Mouse (Mus musculus) urinary bladder, postnatal 4 days (tissue): ENCODE measurements around the gene Cdkl4.
"Not testable (repeated sequence)": the region's sequence is repeated elsewhere in the genome, so short reads cannot be mapped to it uniquely, and the experiment has no call there.

Experiments used
- DNase-seq, 2 experiments: peaks; one replicate each; pipeline ENCODE4 v3.0.0; 2021 to 2022; ENCODE audit warnings: low spot score in 2 of 2

The Cdkl4 gene

DNA sequence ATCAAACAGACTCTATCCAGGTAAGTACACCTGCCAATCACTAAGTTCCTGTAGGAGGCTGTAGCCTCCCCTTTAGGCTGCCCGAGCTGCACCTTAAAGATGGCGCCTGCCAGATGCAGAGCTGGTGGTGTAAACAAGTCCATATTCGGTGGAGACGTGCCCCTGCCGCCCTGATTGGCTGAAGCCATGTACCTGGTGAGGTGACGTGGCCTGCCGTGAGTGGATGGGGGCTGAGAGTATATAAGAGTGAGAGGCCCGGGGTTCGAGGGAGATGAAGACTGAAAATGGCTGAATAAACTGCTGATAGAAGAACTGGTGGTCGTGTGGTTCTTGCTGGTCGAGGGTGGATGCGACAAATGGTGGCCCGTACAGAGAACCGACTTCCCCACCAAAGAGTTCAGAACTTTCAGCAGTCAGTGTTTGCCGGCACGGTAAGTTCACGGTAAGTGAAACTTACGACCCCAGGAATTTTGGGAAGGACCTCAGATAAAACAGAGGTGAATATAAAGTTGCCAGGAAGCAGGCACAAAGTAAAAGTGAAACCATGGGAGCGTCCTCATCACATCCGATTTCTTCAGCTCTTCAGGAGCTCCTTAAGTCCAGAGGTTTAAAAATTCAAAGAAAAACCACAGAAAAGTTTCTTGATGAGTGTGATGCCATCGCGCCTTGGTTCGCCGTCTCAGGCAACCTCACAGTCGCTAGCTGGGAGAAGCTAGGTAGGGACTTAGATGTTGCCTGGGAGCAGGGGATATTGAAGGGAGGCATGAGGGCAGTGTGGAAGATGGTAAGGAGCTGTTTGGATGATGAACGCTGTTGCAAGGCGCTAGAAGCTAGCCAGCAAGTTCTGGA is 13.6 kb downstream of the Cdkl4 start:
- DNase-seq: not testable (repeated sequence)

GRCm38 (mm10) chr17:80562792-80563191 is 14.8 kb downstream of the Cdkl4 start:
- no peak for DNase-seq

DNA sequence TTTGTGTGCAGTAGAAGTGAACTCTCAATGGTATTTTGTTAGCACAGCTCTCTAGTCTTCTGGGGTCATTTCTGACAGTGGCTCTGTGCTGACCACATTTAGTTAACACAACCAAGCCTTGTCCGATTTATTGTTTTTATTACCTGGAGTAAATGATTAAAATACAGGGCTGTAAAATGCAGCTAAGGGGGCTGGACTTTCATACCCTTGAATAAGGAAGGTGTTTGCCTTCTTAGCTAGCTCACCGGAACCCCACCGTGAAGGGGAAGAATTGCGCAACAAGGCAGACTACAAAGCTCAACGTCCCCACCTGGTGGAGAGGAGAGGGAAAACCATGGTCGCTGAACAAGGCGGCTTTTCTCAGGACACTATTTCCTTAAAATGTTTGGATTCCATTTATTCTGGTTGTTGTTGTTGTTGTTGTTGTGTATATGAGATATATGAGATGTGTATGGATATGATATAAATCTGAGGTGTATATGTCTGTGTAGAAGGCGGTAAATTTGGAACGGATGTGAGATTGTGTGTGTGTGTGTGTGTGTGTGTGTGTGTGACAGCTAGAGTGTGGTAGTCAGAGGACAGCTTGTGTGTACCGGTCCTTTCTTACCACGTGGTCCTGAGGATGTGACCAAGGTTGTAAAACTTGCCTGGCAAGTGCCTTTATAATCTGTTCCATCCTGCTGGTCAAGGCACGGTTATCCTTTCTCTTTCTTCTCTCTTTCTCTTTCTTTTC is 16.8 kb downstream of the Cdkl4 start:
- peak; percentile 43 to 82 for DNase-seq

GRCm38 (mm10) chr17:80559745-80560144 is 17.9 kb downstream of the Cdkl4 start:
- DNase-seq: no peak

- no peak for DNase-seq
These were observed 18.6 kb downstream of the Cdkl4 start for GRCm38 (mm10) chr17:80559050-80559449.

DNA sequence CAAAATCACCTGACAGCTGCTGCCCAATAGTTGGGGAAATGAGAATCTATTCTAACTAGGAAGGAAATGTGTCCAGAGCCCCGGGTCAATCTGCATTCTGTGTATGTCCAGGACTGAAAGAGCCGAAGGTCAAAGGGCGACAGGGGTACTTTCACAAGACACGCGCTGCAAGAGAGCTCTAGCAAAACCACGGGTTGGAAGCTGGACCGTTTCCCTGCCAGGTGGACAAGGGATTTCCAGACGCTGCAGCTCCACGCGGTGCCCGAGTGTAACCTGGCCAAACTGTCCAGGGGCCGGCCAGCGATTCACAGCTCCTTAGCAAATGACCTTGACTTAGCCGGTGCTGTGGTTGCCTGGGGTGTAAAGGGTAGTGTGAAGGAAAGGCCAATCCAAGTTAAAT is 19.0 kb downstream of the Cdkl4 start:
- no peak for DNase-seq

GRCm38 (mm10) chr17:80557461-80557860 is 20.2 kb downstream of the Cdkl4 start:
- DNase-seq: no peak

- peak; percentile 56 to 74 for DNase-seq
These were observed 24.0 kb downstream of the Cdkl4 start for GRCm38 (mm10) chr17:80553318-80554270.

GRCm38 (mm10) chr17:80552653-80553052 is 25.0 kb downstream of the Cdkl4 start:
- no peak for DNase-seq

- no peak for DNase-seq
These were observed 26.6 kb downstream of the Cdkl4 start for GRCm38 (mm10) chr17:80550981-80551380.

GRCm38 (mm10) chr17:80546846-80547245 is 30.8 kb downstream of the Cdkl4 start:
- no peak for DNase-seq

- no peak for DNase-seq
These were observed 31.4 kb downstream of the Cdkl4 start for GRCm38 (mm10) chr17:80546227-80546626.

GRCm38 (mm10) chr17:80543646-80544045 is 34.0 kb downstream of the Cdkl4 start:
- no peak for DNase-seq

DNA sequence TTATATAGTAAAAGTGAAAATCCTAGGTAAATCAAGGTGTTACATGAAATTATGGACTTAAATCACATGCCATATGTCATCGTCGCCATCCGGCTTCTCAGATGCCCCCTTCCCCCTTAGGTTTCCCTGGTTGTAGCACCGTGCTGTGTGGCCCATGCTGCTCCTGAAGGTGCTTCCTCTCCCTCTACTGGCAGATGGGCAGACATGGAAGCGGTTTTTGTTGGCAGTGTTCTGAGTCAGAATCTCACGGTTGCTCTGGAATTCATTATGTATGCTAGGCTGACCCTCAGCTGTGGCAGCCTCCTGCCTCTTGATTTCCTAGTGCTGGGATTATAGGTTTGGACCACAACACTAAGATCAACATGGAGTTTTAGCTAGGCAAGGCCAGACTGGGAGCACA is 40.5 kb downstream of the Cdkl4 start:
- DNase-seq: no peak

DNA sequence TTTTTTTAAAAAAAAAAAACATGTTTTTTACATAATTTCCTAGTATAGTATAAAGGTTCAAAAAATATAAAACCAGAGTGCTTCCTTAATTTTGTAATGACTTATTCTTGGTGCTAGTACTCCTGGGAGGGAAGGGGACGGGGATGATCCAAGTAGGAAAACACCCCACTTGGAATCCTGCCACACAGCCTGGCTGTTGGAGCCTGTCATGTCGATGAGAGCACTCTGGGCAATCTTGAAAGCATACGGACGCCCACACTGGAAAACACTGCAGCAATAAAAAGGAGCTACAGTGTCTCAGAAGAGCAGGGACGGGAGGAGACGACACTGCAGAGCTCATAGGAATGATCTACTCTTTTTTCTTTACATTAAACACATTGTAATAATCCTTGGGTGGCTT is 42.0 kb downstream of the Cdkl4 start:
- DNase-seq: no peak

- DNase-seq: not testable (repeated sequence)
These were observed 46.3 kb downstream of the Cdkl4 start for GRCm38 (mm10) chr17:80531351-80531750.

DNA sequence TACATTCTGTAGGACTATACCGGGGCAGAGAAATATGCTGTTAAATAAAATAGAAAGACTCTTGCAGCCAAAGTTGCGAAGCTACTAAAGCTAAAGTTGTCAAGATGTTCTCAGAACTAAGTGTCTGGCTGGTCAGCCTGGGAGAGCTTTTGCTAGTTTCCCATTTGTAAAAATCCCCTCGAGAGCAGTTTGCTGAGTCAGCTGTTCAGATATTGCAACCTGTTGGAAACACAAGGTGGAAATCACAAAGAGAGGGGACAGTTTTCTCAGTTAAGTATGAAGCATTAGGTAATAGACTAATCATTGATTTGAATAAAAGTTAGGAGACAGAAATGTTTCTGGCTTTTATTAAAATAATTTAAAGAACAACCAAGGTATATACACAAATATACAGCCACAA is 54.4 kb downstream of the Cdkl4 start:
- DNase-seq: no peak

DNA sequence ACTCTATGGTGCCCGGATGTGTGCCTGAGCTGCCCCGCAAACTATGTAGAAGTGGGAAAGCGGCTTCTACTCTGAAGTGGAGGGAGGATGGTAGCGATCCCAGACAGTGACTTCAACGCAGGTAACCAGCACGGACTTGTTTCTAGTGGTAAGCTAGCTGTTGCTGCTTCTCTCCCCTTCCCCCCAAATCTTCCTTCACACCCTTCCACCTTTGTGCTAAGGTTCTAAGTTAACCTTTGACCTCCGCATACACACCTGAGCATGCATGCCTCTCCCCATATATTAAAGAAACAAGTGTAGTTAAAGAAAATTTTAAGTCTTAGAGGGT is 55.4 kb downstream of the Cdkl4 start:
- DNase-seq: no peak

DNA sequence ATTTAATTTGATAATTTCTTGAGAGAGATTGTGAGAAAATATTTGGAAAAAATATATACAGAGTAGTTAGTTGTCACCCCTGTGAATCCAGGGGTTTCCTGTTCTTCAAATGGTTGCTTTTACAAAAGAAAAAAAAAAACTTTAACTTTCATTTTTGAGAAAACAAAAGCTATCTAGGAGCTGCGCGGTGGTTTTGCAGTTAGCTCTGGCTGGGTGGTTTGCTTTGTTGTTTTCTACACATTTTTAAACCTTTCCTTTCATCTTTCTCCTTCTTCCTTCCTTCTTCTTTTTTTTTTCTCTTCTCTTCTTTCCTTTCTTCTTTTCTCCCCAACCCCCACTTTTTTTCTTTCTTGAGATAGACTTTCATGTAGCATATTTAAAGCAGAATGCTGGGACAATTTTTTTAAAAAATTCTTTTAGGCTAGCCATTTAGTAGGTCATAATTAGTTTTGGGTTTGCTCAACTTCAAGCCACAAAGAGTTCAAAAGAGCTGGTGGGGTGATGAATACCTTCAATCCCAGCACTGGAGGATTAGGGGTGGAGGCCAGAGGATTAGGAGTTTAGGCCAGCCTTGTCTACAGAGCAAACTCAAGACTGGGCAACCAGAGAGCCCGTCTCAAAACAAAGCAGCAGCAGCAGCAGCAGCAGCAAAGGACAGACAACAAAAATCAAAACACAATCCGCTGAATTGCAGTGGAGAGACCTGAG is 55.9 kb downstream of the Cdkl4 start:
- no peak for DNase-seq

GRCm38 (mm10) chr17:80520537-80520936 is 57.1 kb downstream of the Cdkl4 start:
- DNase-seq: no peak

GRCm38 (mm10) chr17:80518811-80519210 is 58.8 kb downstream of the Cdkl4 start:
- DNase-seq: no peak
